Mouse (Mus musculus) erythroblast, embryonic 14.5 days (primary cell): Measurements from ENCODE around the gene Hcst. TPM values are rescaled to one million over a fixed set of nuclear protein-coding genes. Genes with fewer than 3 reads are reported as not detected.

Experiments
- H3K27me3 ChIP-seq: 2 replicates; pipeline ENCODE4 v1.6.1; 2012; ENCODE audit warnings: inconsistent platforms; ENCODE audit not compliant: control insufficient read depth
- H3K36me3 ChIP-seq: 2 replicates; pipeline ENCODE4 v1.6.1; 2012; ENCODE audit warnings: mild to moderate bottlenecking, inconsistent platforms; ENCODE audit not compliant: control insufficient read depth
- H3K4me1 ChIP-seq: 2 replicates; pipeline ENCODE4 v1.6.1; 2012; ENCODE audit warnings: inconsistent platforms; ENCODE audit not compliant: control insufficient read depth
- H3K4me3 ChIP-seq: replicated peaks from 2 replicates; pipeline ENCODE3; 2012; ENCODE audit warnings: moderate library complexity, mild to moderate bottlenecking, inconsistent platforms
- H3K9me3 ChIP-seq: 2 replicates; pipeline ENCODE4 v1.6.1; 2012; ENCODE audit warnings: low read length, inconsistent platforms, mixed read lengths; ENCODE audit not compliant: control insufficient read depth
- GATA1 ChIP-seq: IDR thresholded peaks from 2 replicates; pipeline ENCODE4 v1.6.1; 2012; ENCODE audit warnings: low read length, inconsistent platforms, mixed read lengths
- TAL1 ChIP-seq: IDR thresholded peaks from 3 replicates; pipeline ENCODE4 v1.6.1; 2012; ENCODE audit warnings: low read length, inconsistent platforms, mixed read lengths
- polyA plus RNA-seq: library from polyadenylated mRNA; stranded (reverse); fragments of >175 nt; gene quantifications from 2 replicates; pipeline ENCODE4 v1.2.3, GENCODE M21; 2012

The Hcst gene
- not detected in 2 replicates for polyA plus RNA-seq

DNA sequence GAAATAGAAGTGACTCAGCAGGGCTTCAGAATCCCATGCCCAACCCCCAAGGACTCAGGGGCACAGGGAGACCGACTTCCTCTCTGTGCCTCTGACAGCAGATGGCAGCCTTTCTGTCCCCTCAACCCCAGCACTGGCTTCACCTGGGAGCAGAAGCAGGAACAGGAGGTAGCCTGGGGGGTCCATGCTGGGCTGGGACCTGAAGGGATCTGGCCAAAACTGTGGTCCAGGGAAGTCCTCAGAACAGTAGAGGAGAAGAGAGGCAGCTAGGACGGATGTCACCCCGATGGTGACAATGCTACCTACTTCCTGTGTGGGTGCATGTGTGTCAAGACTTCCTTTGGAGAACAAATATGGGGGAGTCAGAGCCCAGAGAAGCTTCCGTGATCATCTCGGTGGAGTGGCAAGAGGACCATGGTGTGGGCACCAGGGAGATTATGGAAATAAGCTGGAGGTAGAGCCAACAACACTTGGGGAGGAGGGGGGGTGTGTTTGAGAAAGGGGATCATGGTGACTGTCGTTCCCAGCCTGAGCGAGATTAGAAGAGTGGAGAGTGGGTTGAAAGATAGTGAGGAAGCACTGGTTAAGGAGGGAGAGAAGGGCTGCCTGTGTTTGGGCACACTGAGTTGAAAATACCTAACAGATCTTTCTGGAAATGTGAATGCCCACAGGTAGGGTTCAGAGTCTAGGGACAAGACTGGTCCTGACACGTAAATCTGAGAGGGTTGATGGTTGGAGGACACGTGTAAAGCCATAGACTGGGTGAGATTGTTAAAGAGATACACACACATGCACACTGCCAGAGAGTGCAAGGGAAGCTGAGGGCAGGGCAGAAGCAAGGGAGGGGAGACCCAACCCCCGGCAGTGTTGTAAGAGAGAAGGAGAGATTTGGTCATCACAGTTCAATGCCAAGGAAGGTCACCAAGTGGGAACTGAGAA, at the start of gene Hcst:
Gene Hcst (minus strand): TSS at position 294 of the 939 bp plus-strand sequence.
- Histone ChIP-seq H3K36me3 (no peaks in the 10 kb centered on the region), H3K4me3 (no peak within 1 kb of the TSS), H3K4me1 (peaks cover 27% of the 10 kb centered on the region), H3K27me3 (peaks cover 12% of the 10 kb centered on the region), H3K9me3 (no peaks in the 10 kb centered on the region)
- TF ChIP-seq TAL1 (no peak), GATA1 (no peak)

DNA sequence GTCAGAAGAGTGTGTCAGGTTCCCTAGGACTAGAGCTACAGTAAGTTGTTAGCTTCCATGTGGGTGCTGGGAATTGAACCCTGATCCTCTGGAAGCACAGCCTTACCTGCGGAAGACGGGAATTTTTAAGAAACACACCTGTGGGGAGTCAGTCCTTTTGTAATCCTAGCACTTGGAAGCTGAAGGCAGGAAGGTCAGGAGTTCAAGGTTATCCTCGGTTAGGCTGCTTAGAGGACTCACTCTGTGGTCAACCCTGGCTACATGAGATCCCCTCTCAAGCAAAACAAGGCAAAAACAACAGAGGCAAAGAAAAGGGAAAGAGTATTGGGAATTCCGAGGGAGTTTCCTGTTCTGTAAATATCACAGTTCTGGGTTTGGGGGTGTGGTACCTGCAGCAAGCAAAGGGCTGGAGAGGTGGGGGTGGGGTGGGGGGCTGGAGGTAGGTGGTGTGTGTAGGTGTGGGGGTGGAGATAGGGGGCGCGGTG, 45.2 kb upstream of the Hcst start:
- H3K27me3 ChIP-seq = peaks cover 62% of the 10 kb centered on the region
- no peaks in the 10 kb centered on the region for H3K4me1 ChIP-seq
- no peak for TF ChIP-seq TAL1
- H3K36me3 ChIP-seq = no peaks in the 10 kb centered on the region
- no peaks in the 10 kb centered on the region for H3K9me3 ChIP-seq
- H3K4me3 ChIP-seq = no peak overlapping the region

- Histone ChIP-seq H3K36me3 (no peaks in the 10 kb centered on the region), H3K4me1 (no peaks in the 10 kb centered on the region), H3K27me3 (peaks cover 69% of the 10 kb centered on the region), H3K9me3 (no peaks in the 10 kb centered on the region), H3K4me3 (no peak overlapping the region)
- no peak for TF ChIP-seq GATA1
- no peak for TF ChIP-seq TAL1
Observed at GRCm38 (mm10) chr7:30463996-30464395, 44.3 kb upstream of the Hcst start.

DNA sequence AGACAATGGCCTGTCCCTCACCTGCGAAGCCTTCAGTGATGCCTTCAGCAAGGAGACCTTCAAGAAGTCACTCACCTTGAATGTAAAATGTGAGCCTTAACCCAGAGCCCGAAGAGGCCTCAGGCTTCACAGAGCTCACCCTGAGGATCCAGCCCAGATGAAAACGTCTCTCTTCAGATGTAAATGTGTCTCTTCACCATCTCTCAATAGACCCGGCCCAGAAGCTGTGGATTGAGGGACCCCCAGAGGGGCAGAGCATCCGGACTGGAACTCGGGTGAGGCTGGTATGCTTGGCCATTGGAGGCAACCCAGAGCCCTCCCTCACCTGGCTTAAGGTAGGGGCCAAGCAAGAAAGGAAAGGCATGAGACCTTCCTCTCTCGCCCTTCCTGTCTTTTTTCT, 43.9 kb upstream of the Hcst start:
- Histone ChIP-seq H3K27me3 (peaks cover 71% of the 10 kb centered on the region), H3K4me1 (no peaks in the 10 kb centered on the region), H3K9me3 (no peaks in the 10 kb centered on the region), H3K4me3 (no peak overlapping the region), H3K36me3 (no peaks in the 10 kb centered on the region)
- TF ChIP-seq GATA1 (no peak), TAL1 (no peak)

DNA sequence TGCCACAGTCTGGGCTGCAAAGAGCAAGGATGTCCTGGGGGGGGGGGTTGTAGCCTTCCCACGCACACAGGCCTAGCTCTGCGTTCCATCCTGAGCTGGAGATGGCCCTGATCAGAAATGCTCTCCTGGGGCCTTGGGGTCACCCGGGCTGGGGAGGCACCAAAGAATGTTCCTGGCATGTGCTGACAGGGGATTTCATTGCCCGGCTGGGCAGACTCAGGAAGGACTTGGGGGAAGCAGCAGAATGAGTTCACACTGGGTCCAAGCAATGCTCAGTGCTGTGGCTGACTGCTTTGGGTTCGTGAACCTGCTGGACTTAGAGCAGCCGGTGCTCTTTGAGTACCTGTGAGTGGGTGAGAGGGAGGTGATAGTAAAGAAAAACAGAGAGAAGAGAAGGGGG, 39.8 kb upstream of the Hcst start:
- peaks cover 76% of the 10 kb centered on the region for H3K27me3 ChIP-seq
- TF ChIP-seq GATA1 = no peak
- TF ChIP-seq TAL1 = no peak
- H3K9me3 ChIP-seq = no peaks in the 10 kb centered on the region
- H3K36me3 ChIP-seq = no peaks in the 10 kb centered on the region
- H3K4me3 ChIP-seq = no peak overlapping the region
- H3K4me1 ChIP-seq = no peaks in the 10 kb centered on the region

- no peaks in the 10 kb centered on the region for H3K36me3 ChIP-seq
Observed at GRCm38 (mm10) chr7:30457629-30458330, 38.1 kb upstream of the Hcst start, which contains the start of the genes Kirrel2 and Nphs1. Gene Kirrel2 (minus strand): TSS chr7:30457690. Gene Nphs1 (plus strand): TSS chr7:30458315.

DNA sequence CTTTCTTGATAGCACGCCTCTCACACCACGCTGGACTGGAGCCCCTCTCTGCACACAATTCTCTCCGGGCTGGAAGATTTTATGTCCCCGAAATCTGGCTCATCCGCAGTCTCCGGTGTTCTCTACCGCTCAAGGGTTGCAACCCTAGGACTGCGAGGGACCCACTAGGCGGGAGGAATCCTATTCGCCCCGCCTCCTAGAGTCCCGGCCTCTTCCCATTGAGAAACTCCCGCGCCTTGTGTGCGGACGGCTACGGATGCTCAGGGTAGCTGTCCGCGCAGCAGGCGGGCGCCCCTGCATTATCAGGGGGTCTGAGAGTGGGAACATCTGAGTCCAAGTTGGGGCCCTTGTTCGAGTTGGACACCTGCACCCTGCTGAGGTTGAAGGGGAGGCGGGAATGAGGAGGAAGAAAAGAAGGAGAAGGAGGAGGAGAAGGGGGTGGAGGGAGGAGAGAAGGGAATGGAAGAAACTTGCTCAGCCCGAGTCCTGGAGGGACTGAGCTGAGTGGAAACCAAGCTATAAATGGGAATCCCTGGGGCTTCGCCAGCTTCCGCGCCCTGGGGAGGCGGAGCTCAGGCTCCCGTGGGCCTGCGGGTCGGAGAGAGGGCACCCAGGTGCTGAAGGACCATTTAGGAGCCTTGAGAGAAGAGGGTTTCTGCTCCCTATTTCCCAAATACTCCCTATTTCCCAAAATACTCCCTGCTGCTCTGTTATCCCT, 37.4 kb upstream of the Hcst start:
- Histone ChIP-seq H3K9me3 (no peaks in the 10 kb centered on the region), H3K4me1 (peaks cover 10% of the 10 kb centered on the region), H3K27me3 (peaks cover 86% of the 10 kb centered on the region), H3K4me3 (no peak overlapping the region), H3K36me3 (no peaks in the 10 kb centered on the region)
- TF ChIP-seq GATA1 = no peak
- TF ChIP-seq TAL1 = no peak

More at GRCm38 (mm10) chr7:30457629-30458330, 38.1 kb upstream of the Hcst start, which contains the start of the genes Kirrel2 and Nphs1:
- peaks cover 85% of the 10 kb centered on the region for H3K27me3 ChIP-seq
- no peak within 1 kb of the TSS for H3K4me3 ChIP-seq
- no peaks in the 10 kb centered on the region for H3K9me3 ChIP-seq
- H3K4me1 ChIP-seq = peaks cover 10% of the 10 kb centered on the region
- TF ChIP-seq GATA1 = no peak
- no peak for TF ChIP-seq TAL1

DNA sequence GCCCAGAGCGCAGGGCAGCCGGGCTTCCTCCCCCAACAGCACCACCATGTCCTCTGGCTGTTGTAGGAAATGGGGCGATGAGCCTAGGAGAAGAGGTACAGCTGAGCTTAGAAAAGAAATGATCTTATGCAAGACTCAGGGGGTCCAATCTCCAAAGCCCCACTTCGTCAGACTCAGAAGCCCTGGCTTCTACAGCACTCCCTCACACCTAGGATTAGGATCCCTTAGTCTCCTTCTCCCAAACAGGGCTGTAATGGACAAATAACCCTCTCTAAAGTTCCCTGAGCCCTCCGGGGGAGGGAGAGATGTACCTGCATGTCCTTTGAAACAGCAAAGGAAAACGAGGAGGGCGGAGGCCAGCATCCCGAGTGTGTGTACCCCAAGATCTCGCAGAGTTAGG, 36.8 kb upstream of the Hcst start:
- H3K9me3 ChIP-seq = no peaks in the 10 kb centered on the region
- H3K27me3 ChIP-seq = peaks cover 86% of the 10 kb centered on the region
- no peak for TF ChIP-seq GATA1
- no peak for TF ChIP-seq TAL1
- H3K4me1 ChIP-seq = peaks cover 10% of the 10 kb centered on the region
- H3K36me3 ChIP-seq = no peaks in the 10 kb centered on the region
- H3K4me3 ChIP-seq = no peak overlapping the region

DNA sequence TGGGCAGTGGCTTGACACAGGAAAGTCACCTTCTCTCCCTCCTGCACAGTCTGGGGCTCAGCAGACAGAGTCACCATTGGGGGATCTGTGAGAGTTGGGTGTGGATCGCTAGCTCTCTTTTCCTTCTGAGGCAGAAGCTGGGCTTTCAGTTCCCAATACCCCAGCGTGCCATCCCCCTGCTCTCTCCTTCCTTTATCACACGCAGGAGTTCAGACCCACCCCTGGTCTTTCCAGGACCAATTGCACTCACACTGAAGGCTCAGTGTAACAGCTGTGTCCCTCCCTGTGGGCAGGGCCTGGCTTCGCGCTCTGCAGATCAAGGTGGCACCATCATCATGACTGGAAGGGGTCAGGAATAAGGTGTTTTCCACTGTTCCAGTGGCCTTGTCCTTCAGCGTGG, 34.6 kb upstream of the Hcst start:
- TF ChIP-seq TAL1 = no peak
- no peak for TF ChIP-seq GATA1
- no peak overlapping the region for H3K4me3 ChIP-seq
- no peaks in the 10 kb centered on the region for H3K9me3 ChIP-seq
- peaks cover 72% of the 10 kb centered on the region for H3K27me3 ChIP-seq
- peaks cover 12% of the 10 kb centered on the region for H3K4me1 ChIP-seq
- H3K36me3 ChIP-seq = no peaks in the 10 kb centered on the region
